Mouse (Mus musculus) 3134 (cell line): ENCODE data around the gene March6.

Experiments
- DNase-seq: peaks from one replicate; pipeline ENCODE4 v3.0.0-alpha.2; 2011; ENCODE audit warnings: low spot score; ENCODE audit not compliant: insufficient read length; ENCODE audit errors: extremely low read depth

March6 gene

GRCm38 (mm10) chr15:31518371-31518770, 12.5 kb downstream of the March6 start:
- DNase-seq: no peak

- DNase-seq: no peak
Observed at GRCm38 (mm10) chr15:31517186-31517585, 13.7 kb downstream of the March6 start.

GRCm38 (mm10) chr15:31511795-31512194, 19.1 kb downstream of the March6 start:
- no peak for DNase-seq

- no peak for DNase-seq
Observed at GRCm38 (mm10) chr15:31511406-31511771, 19.5 kb downstream of the March6 start.

GRCm38 (mm10) chr15:31510477-31511405, 20.1 kb downstream of the March6 start:
- no peak for DNase-seq

- DNase-seq: no peak
Observed at GRCm38 (mm10) chr15:31505082-31505481, 25.8 kb downstream of the March6 start.

GRCm38 (mm10) chr15:31503447-31503846, 27.4 kb downstream of the March6 start:
- DNase-seq: no peak

- DNase-seq: no peak
Observed at GRCm38 (mm10) chr15:31502996-31503395, 27.9 kb downstream of the March6 start.

- no peak for DNase-seq
Observed at GRCm38 (mm10) chr15:31502313-31502712, 28.5 kb downstream of the March6 start.

- no peak for DNase-seq
Observed at GRCm38 (mm10) chr15:31494803-31495202, 36.0 kb downstream of the March6 start.

GRCm38 (mm10) chr15:31494310-31494709, 36.5 kb downstream of the March6 start:
- no peak for DNase-seq

- no peak for DNase-seq
Observed at GRCm38 (mm10) chr15:31487407-31487806, 43.4 kb downstream of the March6 start.

- DNase-seq: no peak
Observed at GRCm38 (mm10) chr15:31476678-31477077, 54.2 kb downstream of the March6 start.

GRCm38 (mm10) chr15:31472645-31473574, 57.9 kb downstream of the March6 start:
- no peak for DNase-seq

GRCm38 (mm10) chr15:31471529-31471928, 59.3 kb downstream of the March6 start:
- no peak for DNase-seq

- DNase-seq: no peak
Observed at GRCm38 (mm10) chr15:31469497-31469896, 61.4 kb downstream of the March6 start.

GRCm38 (mm10) chr15:31468806-31469205, 62.0 kb downstream of the March6 start:
- no peak for DNase-seq

GRCm38 (mm10) chr15:31466749-31467148, 64.1 kb downstream of the March6 start:
- DNase-seq: no peak

- DNase-seq: no peak
Observed at GRCm38 (mm10) chr15:31466295-31466694, 64.6 kb downstream of the March6 start.

GRCm38 (mm10) chr15:31465806-31466205, 65.0 kb downstream of the March6 start:
- no peak for DNase-seq

GRCm38 (mm10) chr15:31460571-31460970, 70.3 kb downstream of the March6 start:
- no peak for DNase-seq
